Mouse (Mus musculus): Measurements from ENCODE around the gene Map3k20. TPM values are rescaled to one million over a fixed set of nuclear protein-coding genes. Genes with fewer than 3 reads are reported as not detected.
A peak's percentile ranks its signal among the peaks of the same experiment; 100 is the strongest.

The Map3k20 gene
- polyA plus RNA-seq, 1 experiment from 2014 or later: 7.5 TPM

GRCm38 (mm10) chr2:72252510-72253505 lies 32.6 kb upstream of the Map3k20 start:
- WGBS (ENCODE audit: insufficient replicate concordance): 65% methylated on average over 18 of the region's 18 CpGs
- Histone ChIP-seq H3K9ac (no peak overlapping the region), H3K4me2 (no peak overlapping the region), H3K27me3 (no peaks in the 10 kb centered on the region), H3K9me3 (replicated peaks) (no peaks in the 10 kb centered on the region), H3K4me3 (replicated peaks) (no peak overlapping the region), H3K36me3 (replicated peaks) (no peaks in the 10 kb centered on the region), H3K4me1 (replicated peaks) (no peaks in the 10 kb centered on the region), H3K27ac (replicated peaks) (no peak overlapping the region)
- ATAC-seq (ENCODE audit: insufficient read depth): no peak

- Histone ChIP-seq H3K4me2 (no peak overlapping the region), H3K36me3 (replicated peaks) (no peaks in the 10 kb centered on the region), H3K27me3 (no peaks in the 10 kb centered on the region), H3K4me1 (replicated peaks) (no peaks in the 10 kb centered on the region), H3K9me3 (replicated peaks) (no peaks in the 10 kb centered on the region), H3K27ac (replicated peaks) (no peak overlapping the region), H3K4me3 (replicated peaks) (no peak overlapping the region), H3K9ac (no peak overlapping the region)
- no peak for ATAC-seq (ENCODE audit: insufficient read depth)
- 61% methylated on average over 4 of the region's 4 CpGs for WGBS (ENCODE audit: insufficient replicate concordance)
These were observed 31.6 kb upstream of the Map3k20 start for GRCm38 (mm10) chr2:72253882-72254281.

- H3K4me2 ChIP-seq: peak overlapping the region; percentile 20; the same call in 1 of the 2 replicates
- H3K27me3 ChIP-seq: no peaks in the 10 kb centered on the region
- H3K9ac ChIP-seq: no peak overlapping the region
- H3K27ac ChIP-seq (replicated peaks): no peak overlapping the region
- 0 out of 2 replicates have a peak, but pooled peaks cover 1% of the 10 kb centered on the region for H3K4me1 ChIP-seq (replicated peaks)
- ATAC-seq (ENCODE audit: insufficient read depth): no peak
- no peaks in the 10 kb centered on the region for H3K9me3 ChIP-seq (replicated peaks)
- WGBS (ENCODE audit: insufficient replicate concordance): 44% methylated on average over 14 of the region's 14 CpGs
- H3K4me3 ChIP-seq (replicated peaks): no peak overlapping the region
- no peaks in the 10 kb centered on the region for H3K36me3 ChIP-seq (replicated peaks)
These were observed 30.4 kb upstream of the Map3k20 start for GRCm38 (mm10) chr2:72254813-72255582.

- Histone ChIP-seq H3K27ac (replicated peaks) (no peak overlapping the region), H3K9me3 (replicated peaks) (no peaks in the 10 kb centered on the region), H3K4me2 (no peak overlapping the region), H3K9ac (no peak overlapping the region), H3K36me3 (replicated peaks) (no peaks in the 10 kb centered on the region), H3K27me3 (no peaks in the 10 kb centered on the region), H3K4me1 (replicated peaks) (0 out of 2 replicates have a peak, but pooled peaks cover 9% of the 10 kb centered on the region), H3K4me3 (replicated peaks) (no peak overlapping the region)
- ATAC-seq (ENCODE audit: insufficient read depth): no peak
- WGBS (ENCODE audit: insufficient replicate concordance): 24% methylated on average over 1 of the region's 1 CpGs
These were observed 24.7 kb upstream of the Map3k20 start for GRCm38 (mm10) chr2:72260704-72261103.

GRCm38 (mm10) chr2:72262814-72263480 lies 22.5 kb upstream of the Map3k20 start:
- Histone ChIP-seq H3K36me3 (replicated peaks) (no peaks in the 10 kb centered on the region), H3K27me3 (no peaks in the 10 kb centered on the region), H3K27ac (replicated peaks) (no peak overlapping the region), H3K4me3 (replicated peaks) (no peak overlapping the region), H3K9ac (no peak overlapping the region), H3K9me3 (replicated peaks) (no peaks in the 10 kb centered on the region), H3K4me1 (replicated peaks) (0 out of 2 replicates have a peak, but pooled peaks cover 9% of the 10 kb centered on the region), H3K4me2 (no peak overlapping the region)
- ATAC-seq (ENCODE audit: insufficient read depth): no peak
- 59% methylated on average over 6 of the region's 6 CpGs for WGBS (ENCODE audit: insufficient replicate concordance)

GRCm38 (mm10) chr2:72267390-72267789 lies 18.0 kb upstream of the Map3k20 start:
- no peaks in the 10 kb centered on the region for H3K4me1 ChIP-seq (replicated peaks)
- no peak overlapping the region for H3K27ac ChIP-seq (replicated peaks)
- WGBS (ENCODE audit: insufficient replicate concordance): 66% methylated on average over 6 of the region's 6 CpGs
- no peak overlapping the region for H3K4me2 ChIP-seq
- no peak overlapping the region for H3K9ac ChIP-seq
- no peaks in the 10 kb centered on the region for H3K36me3 ChIP-seq (replicated peaks)
- H3K27me3 ChIP-seq: no peaks in the 10 kb centered on the region
- no peaks in the 10 kb centered on the region for H3K9me3 ChIP-seq (replicated peaks)
- ATAC-seq (ENCODE audit: insufficient read depth): no peak
- no peak overlapping the region for H3K4me3 ChIP-seq (replicated peaks)

- Histone ChIP-seq H3K27me3 (no peaks in the 10 kb centered on the region), H3K4me3 (replicated peaks) (no peak overlapping the region), H3K4me1 (replicated peaks) (no peaks in the 10 kb centered on the region), H3K9ac (no peak overlapping the region), H3K9me3 (replicated peaks) (no peaks in the 10 kb centered on the region), H3K4me2 (no peak overlapping the region), H3K36me3 (replicated peaks) (no peaks in the 10 kb centered on the region), H3K27ac (replicated peaks) (no peak overlapping the region)
- no peak for ATAC-seq (ENCODE audit: insufficient read depth)
- WGBS (ENCODE audit: insufficient replicate concordance): 60% methylated on average over 4 of the region's 4 CpGs
These were observed 15.6 kb upstream of the Map3k20 start for GRCm38 (mm10) chr2:72269651-72270341.

GRCm38 (mm10) chr2:72278247-72278873 lies 7.1 kb upstream of the Map3k20 start:
- Histone ChIP-seq H3K9ac (no peak overlapping the region), H3K4me1 (replicated peaks) (no peaks in the 10 kb centered on the region), H3K4me2 (no peak overlapping the region), H3K9me3 (replicated peaks) (no peaks in the 10 kb centered on the region), H3K36me3 (replicated peaks) (no peaks in the 10 kb centered on the region), H3K4me3 (replicated peaks) (no peak overlapping the region), H3K27ac (replicated peaks) (no peak overlapping the region), H3K27me3 (0 out of 2 replicates have a peak, but pooled peaks cover 4% of the 10 kb centered on the region)
- ATAC-seq (ENCODE audit: insufficient read depth): no peak
- 52% methylated on average over 4 of the region's 4 CpGs for WGBS (ENCODE audit: insufficient replicate concordance)

- no peak for ATAC-seq (ENCODE audit: insufficient read depth)
- Histone ChIP-seq H3K4me3 (replicated peaks) (no peak overlapping the region), H3K4me2 (no peak overlapping the region), H3K9ac (no peak overlapping the region), H3K36me3 (replicated peaks) (no peaks in the 10 kb centered on the region), H3K9me3 (replicated peaks) (no peaks in the 10 kb centered on the region), H3K4me1 (replicated peaks) (peaks cover 6% of the 10 kb centered on the region), H3K27me3 (peaks cover 11% of the 10 kb centered on the region; the same call in 1 of the 2 replicates), H3K27ac (replicated peaks) (no peak overlapping the region)
- 76% methylated on average over 5 of the region's 5 CpGs for WGBS (ENCODE audit: insufficient replicate concordance)
These were observed 4.9 kb upstream of the Map3k20 start for GRCm38 (mm10) chr2:72280524-72280923.

GRCm38 (mm10) chr2:72281971-72282370 lies 3.5 kb upstream of the Map3k20 start:
- ATAC-seq (ENCODE audit: insufficient read depth): no peak
- Histone ChIP-seq H3K27me3 (peaks cover 11% of the 10 kb centered on the region; the same call in 1 of the 2 replicates), H3K4me3 (replicated peaks) (no peak overlapping the region), H3K27ac (replicated peaks) (no peak overlapping the region), H3K9ac (no peak overlapping the region), H3K4me2 (no peak overlapping the region), H3K9me3 (replicated peaks) (no peaks in the 10 kb centered on the region), H3K4me1 (replicated peaks) (peaks cover 6% of the 10 kb centered on the region), H3K36me3 (replicated peaks) (no peaks in the 10 kb centered on the region)
- WGBS (ENCODE audit: insufficient replicate concordance): 59% methylated on average over 14 of the region's 14 CpGs
